Mouse (Mus musculus) spleen, postnatal 14 days (tissue): ENCODE measurements around the gene Nt5e.

Experiments
- DNase-seq, 2 experiments: peaks; one replicate each; pipeline ENCODE4 v3.0.0; 2021 to 2022; ENCODE audit warnings: low spot score in 2 of 2

The Nt5e gene

GRCm38 (mm10) chr9:88380542-88380941, 53.5 kb downstream of the Nt5e start:
- no peak for DNase-seq

- DNase-seq, result no peak
These were observed 61.8 kb downstream of the Nt5e start for GRCm38 (mm10) chr9:88388826-88389225.

GRCm38 (mm10) chr9:88394852-88395251, 67.9 kb downstream of the Nt5e start:
- no peak for DNase-seq

- no peak for DNase-seq
These were observed 71.5 kb downstream of the Nt5e start for GRCm38 (mm10) chr9:88398461-88398860.

GRCm38 (mm10) chr9:88404088-88404487, 77.1 kb downstream of the Nt5e start:
- peak; percentile 16 to 53 for DNase-seq

GRCm38 (mm10) chr9:88404515-88404914, 77.5 kb downstream of the Nt5e start:
- DNase-seq, result no peak

GRCm38 (mm10) chr9:88409978-88410377, 83.0 kb downstream of the Nt5e start:
- DNase-seq, result no peak

GRCm38 (mm10) chr9:88416752-88417151, 89.8 kb downstream of the Nt5e start:
- no peak for DNase-seq
